Mouse (Mus musculus) stomach, embryonic 15.5 days (tissue): Measurements from ENCODE around the gene Rbm41. TPM values are rescaled to one million over a fixed set of nuclear protein-coding genes. Genes with fewer than 3 reads are reported as not detected.

Source experiments
- ATAC-seq: fragments of 200-750 bp; cut with Nextera tagmentation; 2 replicates; pipeline ENCODE4 v1.8.0; 2017; ENCODE audit warnings: low read depth, moderate number of reproducible peaks, moderate TSS enrichment; ENCODE audit not compliant: insufficient read depth, low FRiP score
- H3K27ac ChIP-seq: fragments of 300-500 bp; sonication (generic); 2 replicates; pipeline ENCODE4 v1.5.1; 2015; ENCODE audit warnings: mild to moderate bottlenecking, inconsistent platforms
- H3K27me3 ChIP-seq: fragments of 300-500 bp; sonication (generic); replicated peaks from 2 replicates; pipeline ENCODE4 v1.6.1; 2015; ENCODE audit warnings: inconsistent platforms
- H3K36me3 ChIP-seq: fragments of 300-500 bp; sonication (generic); 2 replicates; pipeline ENCODE4 v1.6.1; 2015; ENCODE audit warnings: inconsistent platforms
- H3K4me1 ChIP-seq: fragments of 300-500 bp; sonication (generic); 2 replicates; pipeline ENCODE4 v1.6.1; 2015; ENCODE audit warnings: inconsistent platforms
- H3K4me2 ChIP-seq: fragments of 300-500 bp; sonication (generic); 2 replicates; pipeline ENCODE4 v1.6.1; 2015; ENCODE audit warnings: mild to moderate bottlenecking, inconsistent platforms
- H3K4me3 ChIP-seq: fragments of 300-500 bp; sonication (generic); replicated peaks from 2 replicates; pipeline ENCODE4 v1.5.1; 2015; ENCODE audit warnings: inconsistent platforms
- H3K9ac ChIP-seq: fragments of 300-500 bp; sonication (generic); 2 replicates; pipeline ENCODE4 v1.6.1; 2015; ENCODE audit warnings: inconsistent platforms
- H3K9me3 ChIP-seq: fragments of 300-500 bp; sonication (generic); 2 replicates; pipeline ENCODE4 v1.6.1; 2016; ENCODE audit warnings: inconsistent platforms
- WGBS: fragments of 180-500 bp; shearing (Covaris S2); methylation state at CpG from one replicate; pipeline ENCODE4 v1.1.7; 2015; 5-methylcytosine and 5-hydroxymethylcytosine counted together
- polyA plus RNA-seq: library from polyadenylated mRNA; unstranded; fragments of >200 nt; fragmentation: Nextera tagmentation; extraction: Ambion mirVana; gene quantifications from 2 replicates; pipeline ENCODE4 v1.2.1, GENCODE M21; 2015

Rbm41 gene
- polyA plus RNA-seq, result 3.4 and 4.4 TPM in 2 replicates

DNA sequence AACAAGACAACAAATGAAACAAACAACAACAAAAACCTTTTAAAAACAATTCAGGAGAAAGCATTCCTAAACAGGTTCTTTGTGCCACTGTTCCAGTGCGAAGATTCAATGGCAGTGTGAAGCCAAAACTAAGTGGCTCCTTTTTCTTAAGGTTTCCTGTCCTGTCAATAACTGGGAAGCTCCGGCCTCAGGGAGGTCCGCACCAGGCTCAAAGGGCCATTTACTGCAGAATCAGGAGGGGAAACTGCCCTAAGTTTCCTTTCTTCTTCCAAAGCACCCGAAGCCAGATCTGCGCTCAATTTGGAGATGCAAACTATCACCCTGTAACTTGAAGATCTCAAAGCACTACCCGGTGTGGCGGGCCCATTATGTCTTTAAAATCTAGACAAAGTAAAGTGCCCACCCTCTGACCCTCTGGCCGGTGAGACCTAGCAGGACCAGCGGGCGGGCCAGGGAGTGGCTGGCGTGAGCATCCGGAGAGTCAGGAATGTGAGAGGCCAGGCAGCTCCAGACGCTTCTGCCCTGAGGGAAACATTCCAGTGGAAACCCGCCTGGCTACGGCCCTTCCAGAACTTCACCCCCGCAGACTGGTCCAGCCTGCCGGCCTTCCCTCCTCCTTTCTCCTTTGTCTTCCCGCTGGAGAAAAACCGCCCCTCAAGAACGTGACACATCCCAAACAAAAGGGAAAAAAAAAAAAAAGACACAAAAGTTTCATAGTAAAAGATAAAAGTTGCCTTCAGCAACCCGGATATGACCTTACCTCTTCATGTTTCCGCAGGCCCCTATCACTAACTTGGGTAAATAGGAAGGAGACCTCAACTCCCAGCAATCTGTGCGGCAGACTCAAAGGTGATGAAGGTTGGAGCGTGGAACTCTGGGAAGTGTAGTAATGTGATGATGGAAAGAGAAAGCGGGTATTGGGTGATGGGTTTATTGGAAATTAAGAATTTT, at the start of gene Rbm41:
Gene Rbm41 (minus strand): TSS at position 856 of the 951 bp plus-strand sequence.
- H3K36me3 ChIP-seq, result no peaks in the 10 kb centered on the region
- H3K27ac ChIP-seq, result peak within 1 kb of the TSS; percentile 59; the same call in 1 of the 2 replicates
- H3K9me3 ChIP-seq, result no peaks in the 10 kb centered on the region
- no peaks in the 10 kb centered on the region for H3K4me1 ChIP-seq
- 16% methylated on average over 25 of the region's 25 CpGs for WGBS
- H3K27me3 ChIP-seq, result no peaks in the 10 kb centered on the region
- H3K4me3 ChIP-seq, result peak within 1 kb of the TSS; percentile 54
- H3K9ac ChIP-seq, result peak within 1 kb of the TSS; percentile 25; the same call in 1 of the 2 replicates
- peak; percentile 58; the same call in 1 of the 2 replicates for ATAC-seq
- H3K4me2 ChIP-seq, result peak within 1 kb of the TSS; percentile 46

DNA sequence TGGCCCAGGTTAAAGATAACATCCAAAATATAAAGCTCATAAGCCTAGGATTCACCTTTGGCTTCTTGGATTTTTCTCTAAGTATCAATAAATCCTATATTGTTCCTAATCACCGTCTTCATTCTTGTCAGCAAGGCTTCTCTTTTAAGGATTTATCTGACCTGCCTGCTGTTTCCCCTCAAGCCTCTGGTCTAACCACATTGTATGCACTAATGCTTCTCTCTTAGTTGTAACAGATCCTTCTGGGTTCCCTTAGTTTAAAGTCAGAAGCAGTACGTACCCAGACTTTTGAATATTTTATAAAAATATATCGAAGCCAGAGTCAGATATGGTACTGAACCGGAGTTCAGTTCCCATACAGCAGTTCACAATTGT, 283 bp upstream of the Rbm41 start:
- no peaks in the 10 kb centered on the region for H3K36me3 ChIP-seq
- no peaks in the 10 kb centered on the region for H3K4me1 ChIP-seq
- no peaks in the 10 kb centered on the region for H3K27me3 ChIP-seq
- no peak overlapping the region for H3K4me3 ChIP-seq
- no peaks in the 10 kb centered on the region for H3K9me3 ChIP-seq
- ATAC-seq, result no peak
- H3K4me2 ChIP-seq, result no peak overlapping the region; the same call in 1 of the 2 replicates
- H3K27ac ChIP-seq, result no peak overlapping the region
- WGBS, result 85% methylated on average over 4 of the region's 4 CpGs
- no peak overlapping the region for H3K9ac ChIP-seq

DNA sequence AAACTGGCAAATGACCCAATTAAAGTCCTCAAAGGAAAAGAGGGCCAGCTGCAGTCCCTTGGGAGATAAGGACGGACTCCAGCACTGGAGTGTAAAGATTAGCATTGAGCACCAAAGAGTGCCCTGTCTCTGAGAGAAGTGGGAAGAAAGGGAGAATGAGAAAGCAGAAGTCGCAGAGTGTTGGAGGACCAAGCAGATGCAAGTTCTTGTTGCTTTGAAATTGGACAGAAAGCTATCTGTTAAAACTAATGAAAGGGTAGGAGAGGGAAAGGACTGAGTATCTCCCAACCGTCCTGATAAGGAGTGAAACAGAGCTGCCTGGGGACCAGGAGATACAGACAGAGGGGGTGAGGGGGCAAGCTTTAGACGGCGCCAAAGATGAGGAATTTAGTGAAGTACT, 16.3 kb downstream of the Rbm41 start:
- Histone ChIP-seq H3K4me3 (no peak overlapping the region), H3K4me1 (no peaks in the 10 kb centered on the region), H3K27me3 (no peaks in the 10 kb centered on the region), H3K9ac (no peak overlapping the region), H3K27ac (no peak overlapping the region), H3K9me3 (no peaks in the 10 kb centered on the region), H3K4me2 (no peak overlapping the region), H3K36me3 (no peaks in the 10 kb centered on the region)
- no peak for ATAC-seq
- 83% methylated on average over 5 of the region's 5 CpGs for WGBS

DNA sequence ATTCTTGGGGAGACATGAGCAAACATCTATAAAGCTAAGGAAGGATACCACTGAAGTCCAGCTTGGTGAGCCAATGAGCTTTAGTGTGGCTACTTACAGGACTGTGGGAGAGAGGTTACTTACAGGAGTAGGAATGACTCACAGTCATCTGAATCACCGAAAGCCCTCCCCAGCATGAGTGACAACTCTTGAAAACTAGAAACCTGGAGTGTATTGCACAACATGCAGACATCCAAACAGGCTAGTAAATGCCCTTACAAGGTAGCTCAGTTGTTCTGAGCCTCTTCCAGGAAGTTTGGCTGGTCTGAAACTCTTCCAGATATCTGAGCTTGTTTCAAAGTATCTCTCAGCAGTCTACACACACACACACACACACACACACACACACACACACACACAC, 64.9 kb downstream of the Rbm41 start:
- Histone ChIP-seq H3K9me3 (no peaks in the 10 kb centered on the region), H3K9ac (no peak overlapping the region), H3K36me3 (no peaks in the 10 kb centered on the region), H3K27me3 (no peaks in the 10 kb centered on the region), H3K4me1 (no peaks in the 10 kb centered on the region), H3K4me3 (no peak overlapping the region), H3K4me2 (no peak overlapping the region), H3K27ac (no peak overlapping the region)
- no peak for ATAC-seq
- WGBS, result 86% methylated on average over 1 of the region's 1 CpGs

DNA sequence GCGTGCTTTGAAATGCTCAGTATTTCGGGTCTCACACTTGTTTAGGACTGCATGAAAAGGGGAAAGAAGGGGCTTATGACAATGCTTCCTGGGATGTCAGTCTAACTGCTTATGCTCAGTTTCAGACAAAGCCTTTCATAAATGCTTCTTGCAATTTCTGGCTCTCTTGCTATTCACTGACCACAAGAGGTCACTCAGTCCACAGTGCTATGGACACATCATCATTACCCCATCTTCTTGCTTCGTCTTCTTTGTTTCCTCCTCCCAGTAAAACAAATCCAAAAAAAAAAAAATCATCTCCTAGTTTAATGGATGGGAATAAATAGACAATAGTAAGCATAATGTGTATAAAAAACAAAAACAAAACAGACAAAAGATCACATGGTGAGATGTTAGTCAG, 65.9 kb downstream of the Rbm41 start:
- 70% methylated on average over 3 of the region's 3 CpGs for WGBS
- Histone ChIP-seq H3K4me3 (no peak overlapping the region), H3K4me2 (no peak overlapping the region), H3K27ac (no peak overlapping the region), H3K27me3 (no peaks in the 10 kb centered on the region), H3K36me3 (no peaks in the 10 kb centered on the region), H3K9me3 (no peaks in the 10 kb centered on the region), H3K4me1 (no peaks in the 10 kb centered on the region), H3K9ac (no peak overlapping the region)
- ATAC-seq, result no peak

DNA sequence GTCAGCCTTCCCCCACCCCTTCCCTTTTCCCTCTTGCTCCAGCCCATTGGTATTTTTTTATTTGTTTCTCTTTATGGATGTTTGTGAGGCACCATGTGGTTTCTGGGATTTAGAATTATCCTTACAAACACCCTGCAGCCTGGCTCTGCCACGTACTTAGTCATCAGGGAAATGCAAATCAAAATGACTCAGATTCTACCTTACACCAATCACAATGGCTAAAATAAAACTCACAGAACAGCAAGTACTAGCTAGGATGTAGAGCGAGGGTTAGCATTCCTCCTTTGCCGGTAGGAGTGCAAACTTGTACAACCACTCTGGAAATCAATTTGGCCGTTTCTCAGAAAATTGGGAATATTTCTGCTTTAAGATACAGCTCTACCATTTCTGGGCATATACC, 77.8 kb downstream of the Rbm41 start:
- Histone ChIP-seq H3K4me1 (no peaks in the 10 kb centered on the region), H3K27ac (no peak overlapping the region), H3K4me2 (no peak overlapping the region), H3K36me3 (no peaks in the 10 kb centered on the region), H3K9me3 (no peaks in the 10 kb centered on the region), H3K9ac (no peak overlapping the region), H3K27me3 (no peaks in the 10 kb centered on the region), H3K4me3 (no peak overlapping the region)
- WGBS, result 84% methylated on average over 4 of the region's 4 CpGs
- no peak for ATAC-seq

DNA sequence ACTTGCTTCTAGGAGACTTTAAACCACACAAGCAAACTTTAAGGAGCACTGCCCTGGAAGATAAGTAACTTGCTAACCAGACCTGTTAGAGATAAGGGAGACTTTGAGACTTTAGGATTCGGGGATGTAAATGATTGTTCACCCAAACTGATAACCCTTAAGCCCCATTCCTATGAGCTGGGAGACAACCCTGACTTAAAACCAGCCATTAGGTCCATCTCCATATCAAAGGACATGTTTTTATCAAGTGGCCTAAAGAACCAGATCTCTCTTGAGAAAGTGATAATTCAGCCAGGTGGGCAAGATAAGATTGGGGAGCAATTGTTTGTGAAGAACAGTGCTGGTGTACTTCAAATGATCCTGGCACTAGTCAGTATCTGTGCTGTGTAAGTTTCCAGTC, 107.0 kb downstream of the Rbm41 start:
- Histone ChIP-seq H3K27ac (no peak overlapping the region), H3K4me1 (no peaks in the 10 kb centered on the region), H3K36me3 (no peaks in the 10 kb centered on the region), H3K9ac (no peak overlapping the region), H3K27me3 (no peaks in the 10 kb centered on the region), H3K9me3 (no peaks in the 10 kb centered on the region), H3K4me3 (no peak overlapping the region), H3K4me2 (no peak overlapping the region)
- 44% methylated on average over 1 of the region's 1 CpGs for WGBS
- no peak for ATAC-seq

DNA sequence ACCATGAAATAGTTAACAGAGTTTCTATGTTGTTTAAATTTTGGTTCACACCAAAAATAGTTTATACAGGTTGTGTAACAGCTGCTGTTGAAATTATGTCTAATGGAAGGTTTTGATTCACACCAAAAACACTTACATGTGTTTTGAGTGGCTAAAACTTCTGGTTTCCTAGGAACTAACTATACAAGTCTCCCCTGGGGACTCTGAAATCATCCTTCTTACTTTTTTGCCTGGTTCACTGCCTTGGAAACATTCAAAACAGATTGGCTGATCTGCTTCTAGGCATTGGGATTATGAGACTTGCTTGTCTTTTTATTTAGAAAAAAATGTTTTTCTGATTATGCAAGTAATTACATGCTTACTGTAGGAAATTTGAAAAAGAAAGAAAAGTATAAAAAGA, 115.2 kb downstream of the Rbm41 start:
- Histone ChIP-seq H3K9ac (no peak overlapping the region), H3K27ac (no peak overlapping the region), H3K36me3 (no peaks in the 10 kb centered on the region), H3K4me1 (no peaks in the 10 kb centered on the region), H3K4me2 (no peak overlapping the region), H3K4me3 (no peak overlapping the region), H3K9me3 (no peaks in the 10 kb centered on the region), H3K27me3 (no peaks in the 10 kb centered on the region)
- ATAC-seq, result no peak

DNA sequence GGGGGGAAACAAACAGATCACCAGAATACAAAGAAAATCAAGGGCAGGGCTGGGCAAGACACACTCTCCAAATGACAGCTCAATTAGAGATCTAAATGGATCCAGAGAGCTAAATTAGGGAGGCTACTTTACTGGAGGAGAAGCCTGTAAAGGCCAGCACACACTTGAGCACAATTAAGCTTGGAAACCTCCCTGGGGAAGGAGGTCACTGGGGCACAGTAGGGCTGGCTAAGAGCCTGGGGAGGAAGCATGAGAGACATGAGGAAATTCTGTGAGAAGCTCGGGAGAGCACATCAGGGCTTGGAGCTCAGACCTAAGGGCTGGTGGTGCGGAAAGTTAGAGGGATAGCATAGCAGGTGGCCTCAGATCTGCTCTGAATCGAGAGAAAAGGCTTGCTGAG, 120.5 kb downstream of the Rbm41 start:
- Histone ChIP-seq H3K9ac (no peak overlapping the region), H3K27ac (no peak overlapping the region), H3K27me3 (no peaks in the 10 kb centered on the region), H3K36me3 (no peaks in the 10 kb centered on the region), H3K4me3 (no peak overlapping the region), H3K4me1 (no peaks in the 10 kb centered on the region), H3K4me2 (no peak overlapping the region), H3K9me3 (no peaks in the 10 kb centered on the region)
- ATAC-seq, result no peak
- 66% methylated on average over 3 of the region's 3 CpGs for whole genome bisulfite sequencing

DNA sequence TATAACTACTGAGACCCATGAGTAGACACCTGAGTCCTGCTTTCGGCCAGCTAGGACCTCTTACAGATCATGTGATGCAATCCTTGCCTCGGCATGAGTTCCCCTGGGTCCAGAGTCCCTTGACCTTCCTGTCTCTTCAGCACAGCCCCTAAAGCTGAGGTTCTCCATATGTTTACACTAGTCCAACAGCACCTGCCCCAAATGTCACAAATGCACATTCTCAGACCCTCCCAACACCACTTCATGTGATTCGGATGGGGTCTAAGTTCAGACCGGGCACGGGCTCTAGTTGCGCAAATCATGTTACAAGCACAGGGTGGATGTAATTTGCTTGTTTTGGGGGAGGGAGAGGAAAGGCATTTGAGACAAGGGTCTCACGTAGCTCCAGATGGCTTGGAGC, 121.3 kb downstream of the Rbm41 start:
- Histone ChIP-seq H3K36me3 (no peaks in the 10 kb centered on the region), H3K9ac (no peak overlapping the region), H3K4me3 (no peak overlapping the region), H3K4me2 (no peak overlapping the region), H3K9me3 (no peaks in the 10 kb centered on the region), H3K4me1 (no peaks in the 10 kb centered on the region), H3K27ac (no peak overlapping the region), H3K27me3 (no peaks in the 10 kb centered on the region)
- no peak; the same call in 1 of the 2 replicates for ATAC-seq
- WGBS, result 77% methylated on average over 7 of the region's 7 CpGs

DNA sequence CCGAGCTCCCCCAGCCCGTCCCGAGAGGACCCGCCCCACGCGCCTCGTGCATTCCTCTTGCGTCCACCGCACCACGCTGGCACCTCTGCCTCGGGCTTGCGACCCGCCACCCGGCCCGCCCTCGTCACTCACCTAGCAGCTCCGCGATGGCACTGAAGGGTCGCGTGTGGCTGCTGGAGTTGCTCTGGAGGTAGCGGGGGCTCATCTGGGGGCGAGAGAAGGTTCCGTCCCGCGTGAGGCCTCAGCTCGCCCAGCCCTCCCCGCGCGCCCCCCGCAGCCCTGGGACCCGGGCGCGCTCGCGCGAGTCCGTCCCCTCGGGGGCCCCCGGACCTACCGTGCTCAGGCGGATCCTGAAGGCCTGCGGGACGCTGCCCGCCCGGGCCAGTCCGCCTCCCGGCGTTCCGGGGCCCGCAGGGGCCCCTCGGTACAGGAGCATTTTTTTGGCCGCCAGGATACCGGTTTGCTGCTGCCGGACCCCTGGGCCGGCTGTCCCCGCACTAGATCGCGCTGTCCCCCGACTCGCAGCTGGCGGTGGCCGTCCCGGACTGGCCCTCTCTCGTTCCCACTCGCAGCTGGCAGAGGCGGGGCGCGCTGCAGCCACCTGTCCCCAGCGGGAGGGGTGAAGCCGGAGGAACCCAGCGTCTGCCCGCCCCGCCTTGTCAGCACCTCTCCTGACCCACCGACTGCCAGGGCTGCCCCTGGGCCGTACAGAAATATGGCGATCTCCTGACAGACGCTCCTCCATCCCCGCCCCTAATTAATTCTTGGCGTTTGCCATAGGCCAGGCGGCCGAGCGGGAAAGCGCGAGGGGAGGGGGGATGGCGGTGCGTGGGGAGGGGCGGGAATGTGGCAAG, 127.2 kb downstream of the Rbm41 start, which contains the start of gene Morc4:
Gene Morc4 (minus strand): TSS at position 740 of the 854 bp plus-strand sequence.
- no peaks in the 10 kb centered on the region for H3K4me1 ChIP-seq
- H3K9me3 ChIP-seq, result no peaks in the 10 kb centered on the region
- H3K4me2 ChIP-seq, result peak within 1 kb of the TSS; percentile 74
- WGBS, result 22% methylated on average over 75 of the region's 87 CpGs
- H3K4me3 ChIP-seq, result peak within 1 kb of the TSS; percentile 59
- ATAC-seq, result peak; percentile 90
- H3K9ac ChIP-seq, result peak within 1 kb of the TSS; percentile 44; the same call in 1 of the 2 replicates
- H3K27ac ChIP-seq, result no peak within 1 kb of the TSS
- no peaks in the 10 kb centered on the region for H3K36me3 ChIP-seq
- H3K27me3 ChIP-seq, result no peaks in the 10 kb centered on the region

DNA sequence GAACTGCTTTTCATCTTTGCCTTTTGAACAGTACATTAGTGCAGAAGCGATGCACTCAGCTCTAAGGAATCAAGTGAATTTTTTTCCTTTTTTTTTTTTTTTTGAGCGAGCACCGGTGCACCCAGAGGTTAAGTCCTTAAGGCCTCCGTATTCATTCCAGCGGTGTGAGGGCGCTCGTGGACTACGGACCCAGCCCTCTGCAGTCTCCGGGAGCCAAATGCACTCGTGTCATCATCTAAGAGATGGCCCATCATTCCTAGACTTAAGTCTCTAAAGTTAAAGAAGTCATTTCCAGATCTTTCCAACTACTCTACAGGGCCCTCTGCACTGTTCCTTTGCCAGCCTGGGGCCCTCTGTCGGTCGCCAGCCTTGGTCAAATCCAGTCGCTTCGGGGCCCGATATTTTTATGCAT, 128.1 kb downstream of the Rbm41 start:
- Histone ChIP-seq H3K4me1 (no peaks in the 10 kb centered on the region), H3K4me3 (peak overlapping the region; percentile 59), H3K36me3 (no peaks in the 10 kb centered on the region), H3K9ac (no peak overlapping the region), H3K27me3 (no peaks in the 10 kb centered on the region; the same call in 1 of the 2 replicates), H3K27ac (no peak overlapping the region), H3K4me2 (peak overlapping the region; percentile 74), H3K9me3 (no peaks in the 10 kb centered on the region)
- ATAC-seq, result no peak
- 17% methylated on average over 15 of the region's 15 CpGs for WGBS
